Mouse (Mus musculus) layer of hippocampus, postnatal 14 days (tissue): ENCODE data around the gene Cdk16. TPM values are rescaled to one million over a fixed set of nuclear protein-coding genes. Genes with fewer than 3 reads are reported as not detected.

Experiments
- total RNA-seq, 2 experiments: library from RNA; stranded (reverse); gene quantifications; 2 replicates each; pipeline ENCODE4 v1.2.3; 2021

The Cdk16 gene
- total RNA-seq, 2 experiments from 2014 or later, result 292 to 294 TPM

Other genes starting within 250 kb of the Cdk16 start
- under 1 TPM in 1 of 2 experiments, not detected in 1; 0.21 TPM for gene Rgn, start 138.2 kb upstream of the Cdk16 start, total RNA-seq
- 10 to 100 TPM; 38.5 to 41.7 TPM for gene Rbm10, start 70.5 kb upstream of the Cdk16 start, total RNA-seq
- 100 to 1,000 TPM; 169 to 189 TPM for gene Ndufb11, start 70.3 kb upstream of the Cdk16 start, total RNA-seq
- gene Uba1, start 29.6 kb upstream of the Cdk16 start, total RNA-seq, result 100 to 1,000 TPM; 380 to 412 TPM
- 10 to 100 TPM; 81.9 to 82.7 TPM for gene Usp11, start 16.0 kb downstream of the Cdk16 start, total RNA-seq
- gene Araf, start 109.9 kb downstream of the Cdk16 start, total RNA-seq, result 100 to 1,000 TPM; 195 to 200 TPM
- under 1 TPM in 1 of 2 experiments, not detected in 1; 0.41 TPM for gene Timp1, start 182.2 kb downstream of the Cdk16 start, total RNA-seq
- 100 to 1,000 TPM; 552 to 553 TPM for gene Syn1, start 233.1 kb downstream of the Cdk16 start, total RNA-seq
- 10 to 100 TPM in 1 of 2 experiments, 1 to 10 TPM in 1; 9.5 to 11.3 TPM for gene Cfp, start 243.6 kb downstream of the Cdk16 start, total RNA-seq